Mouse (Mus musculus): ENCODE measurements around the gene 2200002D01Rik. TPM values are rescaled to one million over a fixed set of nuclear protein-coding genes. Genes with fewer than 3 reads are reported as not detected.
"Not testable (repeated sequence)": the region's sequence is repeated elsewhere in the genome, so short reads cannot be mapped to it uniquely, and the experiment has no call there.

The 2200002D01Rik gene
- polyA plus RNA-seq, 1 experiment, result 7.2 TPM

- WGBS, result 82% methylated on average over 13 of the region's 13 CpGs
- TF ChIP-seq POLR2A (IDR thresholded peaks at IDR 0.05; ENCODE audit: low read depth, low read length) (no peak), CTCF (conservative IDR thresholded peaks at IDR 0.05; ENCODE audit: insufficient read depth, insufficient read length, low read depth, low read length) (no peak)
These were observed 22.7 kb downstream of the 2200002D01Rik start for GRCm38 (mm10) chr7:29225520-29225919.

DNA sequence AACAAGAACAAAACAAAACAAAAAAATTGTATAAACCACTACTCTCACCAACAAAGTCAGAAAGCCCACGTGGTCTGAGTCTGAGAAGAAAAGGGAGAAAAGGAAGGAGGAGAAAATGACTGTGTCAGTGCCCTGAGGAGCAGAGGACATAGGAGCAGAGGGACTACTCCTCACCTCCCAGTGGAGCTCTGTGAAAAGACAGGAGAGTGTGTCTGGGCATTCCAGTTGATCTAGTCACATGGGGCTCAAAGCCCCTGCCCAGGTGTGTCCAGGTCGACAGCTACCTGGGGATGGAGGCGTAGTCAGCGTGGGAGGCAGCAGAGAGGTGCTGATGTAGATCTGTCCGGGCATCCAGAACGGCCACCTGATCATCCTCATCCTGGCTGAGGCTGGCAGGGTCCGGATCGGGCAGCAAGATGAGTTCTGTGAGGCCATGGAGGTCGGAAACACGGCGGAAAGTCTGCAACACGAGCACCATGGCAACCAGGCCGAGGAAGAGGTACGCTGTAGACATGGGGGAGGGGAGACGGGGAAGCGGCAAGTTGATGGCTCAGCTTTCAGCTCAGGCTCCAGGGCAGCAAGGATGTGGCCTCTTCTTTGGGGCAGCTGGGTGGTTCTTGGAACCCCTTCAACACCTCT lies 23.4 kb downstream of the 2200002D01Rik start:
- H3K4me3 ChIP-seq (ENCODE audit: insufficient read depth, low read depth, low read length), result no peak overlapping the region
- H3K27me3 ChIP-seq (replicated peaks; ENCODE audit: control insufficient read depth, insufficient read depth, low read length), result no peaks in the 10 kb centered on the region
- no peak for TF ChIP-seq CTCF (conservative IDR thresholded peaks at IDR 0.05; ENCODE audit: insufficient read depth, insufficient read length, low read depth, low read length)
- TF ChIP-seq POLR2A (IDR thresholded peaks at IDR 0.05; ENCODE audit: low read depth, low read length), result no peak
- DNase-seq, result no peak
- no peak overlapping the region for H3K27ac ChIP-seq (ENCODE audit: insufficient read depth, low read depth, low read length)
- 27% methylated on average over 16 of the region's 16 CpGs for WGBS
- no peaks in the 10 kb centered on the region for H3K36me3 ChIP-seq (ENCODE audit: control insufficient read depth, insufficient read depth, low read length)
- no peaks in the 10 kb centered on the region for H3K4me1 ChIP-seq (ENCODE audit: control insufficient read depth, insufficient read depth, low read length)

More at GRCm38 (mm10) chr7:29225520-29225919, 22.7 kb downstream of the 2200002D01Rik start:
- no peak overlapping the region for H3K4me3 ChIP-seq (ENCODE audit: insufficient read depth, low read depth, low read length)
- H3K27ac ChIP-seq (ENCODE audit: insufficient read depth, low read depth, low read length), result no peak overlapping the region
- H3K4me1 ChIP-seq (ENCODE audit: control insufficient read depth, insufficient read depth, low read length), result no peaks in the 10 kb centered on the region
- no peaks in the 10 kb centered on the region for H3K27me3 ChIP-seq (replicated peaks; ENCODE audit: control insufficient read depth, insufficient read depth, low read length)
- no peaks in the 10 kb centered on the region for H3K36me3 ChIP-seq (ENCODE audit: control insufficient read depth, insufficient read depth, low read length)
- DNase-seq, result no peak

- 59% methylated on average over 15 of the region's 15 CpGs for whole genome bisulfite sequencing
- TF ChIP-seq POLR2A (IDR thresholded peaks at IDR 0.05; ENCODE audit: low read depth, low read length) (no peak), CTCF (conservative IDR thresholded peaks at IDR 0.05; ENCODE audit: insufficient read depth, insufficient read length, low read depth, low read length) (no peak)
- no peaks in the 10 kb centered on the region for H3K27me3 ChIP-seq (replicated peaks; ENCODE audit: control insufficient read depth, insufficient read depth, low read length)
- H3K27ac ChIP-seq (ENCODE audit: insufficient read depth, low read depth, low read length), result no peak overlapping the region
- no peaks in the 10 kb centered on the region for H3K36me3 ChIP-seq (ENCODE audit: control insufficient read depth, insufficient read depth, low read length)
- no peak overlapping the region for H3K4me3 ChIP-seq (ENCODE audit: insufficient read depth, low read depth, low read length)
- no peak for DNase-seq
- H3K4me1 ChIP-seq (ENCODE audit: control insufficient read depth, insufficient read depth, low read length), result no peaks in the 10 kb centered on the region
These were observed 33.4 kb downstream of the 2200002D01Rik start for GRCm38 (mm10) chr7:29214846-29215245.

GRCm38 (mm10) chr7:29214236-29214635 lies 34.0 kb downstream of the 2200002D01Rik start:
- peak; percentile 50 for DNase-seq
- Histone ChIP-seq H3K27me3 (replicated peaks; ENCODE audit: control insufficient read depth, insufficient read depth, low read length) (no peaks in the 10 kb centered on the region), H3K27ac (ENCODE audit: insufficient read depth, low read depth, low read length) (no peak overlapping the region), H3K4me3 (ENCODE audit: insufficient read depth, low read depth, low read length) (no peak overlapping the region), H3K36me3 (ENCODE audit: control insufficient read depth, insufficient read depth, low read length) (no peaks in the 10 kb centered on the region), H3K4me1 (ENCODE audit: control insufficient read depth, insufficient read depth, low read length) (no peaks in the 10 kb centered on the region)
- 23% methylated on average over 2 of the region's 2 CpGs for WGBS
- TF ChIP-seq CTCF (conservative IDR thresholded peaks at IDR 0.05; ENCODE audit: insufficient read depth, insufficient read length, low read depth, low read length) (no peak), POLR2A (IDR thresholded peaks at IDR 0.05; ENCODE audit: low read depth, low read length) (no peak)

DNA sequence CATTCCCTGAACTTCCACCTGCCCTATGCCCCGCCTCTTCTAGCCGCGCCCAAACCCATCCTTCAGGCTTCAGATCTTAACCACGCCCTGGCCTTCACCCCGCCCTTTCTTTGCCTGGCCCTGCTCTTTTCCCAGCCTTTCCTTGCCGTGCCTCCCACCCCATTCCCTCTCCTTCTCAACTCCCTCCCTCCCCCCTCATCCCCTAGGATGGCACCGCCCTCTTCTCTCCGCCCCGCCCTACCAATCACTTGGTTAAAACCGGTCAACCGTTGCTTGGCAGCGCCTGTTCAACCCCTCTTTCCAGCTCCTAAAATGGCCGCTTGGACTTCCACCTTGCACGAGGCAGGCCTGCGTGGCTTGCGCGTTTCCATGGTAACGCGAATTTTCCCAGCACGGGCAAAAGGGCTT lies 34.6 kb downstream of the 2200002D01Rik start, which contains the start of gene Catsperg1:
Gene Catsperg1, minus strand, starts transcription at position 361 of the 408 bp plus-strand sequence.
- TF ChIP-seq POLR2A (IDR thresholded peaks at IDR 0.05; ENCODE audit: low read depth, low read length) (no peak), CTCF (conservative IDR thresholded peaks at IDR 0.05; ENCODE audit: insufficient read depth, insufficient read length, low read depth, low read length) (no peak)
- Histone ChIP-seq H3K27me3 (replicated peaks; ENCODE audit: control insufficient read depth, insufficient read depth, low read length) (no peaks in the 10 kb centered on the region), H3K27ac (ENCODE audit: insufficient read depth, low read depth, low read length) (no peak within 1 kb of the TSS), H3K4me1 (ENCODE audit: control insufficient read depth, insufficient read depth, low read length) (no peaks in the 10 kb centered on the region), H3K4me3 (ENCODE audit: insufficient read depth, low read depth, low read length) (no peak within 1 kb of the TSS), H3K36me3 (ENCODE audit: control insufficient read depth, insufficient read depth, low read length) (no peaks in the 10 kb centered on the region)
- WGBS, result 13% methylated on average over 20 of the region's 20 CpGs
- peak; percentile 67 for DNase-seq

- H3K27me3 ChIP-seq (replicated peaks; ENCODE audit: control insufficient read depth, insufficient read depth, low read length); H3K36me3 ChIP-seq (ENCODE audit: control insufficient read depth, insufficient read depth, low read length); H3K4me1 ChIP-seq (ENCODE audit: control insufficient read depth, insufficient read depth, low read length); H3K4me3 ChIP-seq (ENCODE audit: insufficient read depth, low read depth, low read length); H3K27ac ChIP-seq (ENCODE audit: insufficient read depth, low read depth, low read length); DNase-seq: not testable (repeated sequence)
- WGBS, result 39% methylated on average over 40 of the region's 40 CpGs
These were observed 35.3 kb downstream of the 2200002D01Rik start for GRCm38 (mm10) chr7:29212775-29213560.

GRCm38 (mm10) chr7:29212199-29212765 lies 36.0 kb downstream of the 2200002D01Rik start:
- no peaks in the 10 kb centered on the region for H3K36me3 ChIP-seq (ENCODE audit: control insufficient read depth, insufficient read depth, low read length)
- 36% methylated on average over 26 of the region's 26 CpGs for WGBS
- H3K4me1 ChIP-seq (ENCODE audit: control insufficient read depth, insufficient read depth, low read length), result no peaks in the 10 kb centered on the region
- H3K4me3 ChIP-seq (ENCODE audit: insufficient read depth, low read depth, low read length), result peak overlapping the region; percentile 48; the same call in 1 of the 2 replicates
- H3K27me3 ChIP-seq (replicated peaks; ENCODE audit: control insufficient read depth, insufficient read depth, low read length), result no peaks in the 10 kb centered on the region
- no peak overlapping the region for H3K27ac ChIP-seq (ENCODE audit: insufficient read depth, low read depth, low read length)
- TF ChIP-seq POLR2A (IDR thresholded peaks at IDR 0.05; ENCODE audit: low read depth, low read length), result no peak
- no peak for TF ChIP-seq CTCF (conservative IDR thresholded peaks at IDR 0.05; ENCODE audit: insufficient read depth, insufficient read length, low read depth, low read length)
- DNase-seq, result no peak
